Mouse (Mus musculus) B cell, adult 2 months (primary cell): ENCODE data around the gene Ngrn.
A peak's percentile ranks its signal among the peaks of the same experiment; 100 is the strongest.

Experiments used
- DNase-seq, 2 experiments: peaks; one replicate each; pipeline ENCODE4 v3.0.0; 2022

Gene Ngrn

GRCm38 (mm10) chr7:80260625-80261371 lies at the start of gene Ngrn:
Gene Ngrn (plus strand): TSS chr7:80261215.
- DNase-seq, result peak; percentile 81 to 83

- DNase-seq, result no peak
These were observed 47.4 kb upstream of the Ngrn start for GRCm38 (mm10) chr7:80213604-80214003.

- peak; percentile 46 to 47 for DNase-seq
These were observed 46.6 kb upstream of the Ngrn start for GRCm38 (mm10) chr7:80214459-80214858.

- DNase-seq, result peak; percentile 90 to 91
These were observed 45.6 kb upstream of the Ngrn start for GRCm38 (mm10) chr7:80215398-80215797.

- no peak for DNase-seq
These were observed 44.4 kb upstream of the Ngrn start for GRCm38 (mm10) chr7:80216566-80216965.

GRCm38 (mm10) chr7:80218666-80219065 lies 42.3 kb upstream of the Ngrn start:
- DNase-seq, result no peak

GRCm38 (mm10) chr7:80220237-80220797 lies 40.7 kb upstream of the Ngrn start:
- no peak for DNase-seq

GRCm38 (mm10) chr7:80221179-80221750 lies 39.8 kb upstream of the Ngrn start:
- DNase-seq, result no peak

GRCm38 (mm10) chr7:80227065-80227464 lies 34.0 kb upstream of the Ngrn start:
- DNase-seq, result no peak

GRCm38 (mm10) chr7:80230196-80230595 lies 30.8 kb upstream of the Ngrn start:
- peak; percentile 36 to 43 for DNase-seq

- DNase-seq, result no peak
These were observed 29.0 kb upstream of the Ngrn start for GRCm38 (mm10) chr7:80231971-80232488.

GRCm38 (mm10) chr7:80232489-80233029 lies 28.5 kb upstream of the Ngrn start, which contains the start of the genes Cib1 and Gdpgp1:
Gene Cib1 (minus strand): TSS chr7:80232813.
Gene Gdpgp1 (plus strand): TSS chr7:80232865.
- peak; percentile 98 to 99 for DNase-seq

- DNase-seq, result no peak
These were observed 27.2 kb upstream of the Ngrn start for GRCm38 (mm10) chr7:80233799-80234198.

DNA sequence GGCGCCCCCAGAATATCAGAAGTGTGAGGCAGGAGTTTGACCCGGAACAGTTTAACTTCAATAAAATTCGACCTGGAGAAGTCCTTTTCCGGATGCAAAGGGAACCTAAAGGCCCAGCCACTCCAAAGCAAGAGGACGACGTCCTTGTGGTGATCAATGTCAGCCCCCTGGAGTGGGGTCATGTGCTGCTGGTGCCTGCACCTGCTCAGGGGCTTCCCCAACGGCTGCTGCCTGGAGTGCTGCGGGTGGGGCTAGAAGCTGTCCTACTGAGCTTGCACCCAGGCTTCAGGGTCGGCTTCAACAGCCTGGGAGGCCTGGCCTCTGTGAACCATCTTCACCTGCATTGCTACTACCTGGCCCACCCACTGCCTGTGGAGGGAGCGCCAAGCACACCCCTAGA lies 22.5 kb upstream of the Ngrn start:
- DNase-seq, result no peak

DNA sequence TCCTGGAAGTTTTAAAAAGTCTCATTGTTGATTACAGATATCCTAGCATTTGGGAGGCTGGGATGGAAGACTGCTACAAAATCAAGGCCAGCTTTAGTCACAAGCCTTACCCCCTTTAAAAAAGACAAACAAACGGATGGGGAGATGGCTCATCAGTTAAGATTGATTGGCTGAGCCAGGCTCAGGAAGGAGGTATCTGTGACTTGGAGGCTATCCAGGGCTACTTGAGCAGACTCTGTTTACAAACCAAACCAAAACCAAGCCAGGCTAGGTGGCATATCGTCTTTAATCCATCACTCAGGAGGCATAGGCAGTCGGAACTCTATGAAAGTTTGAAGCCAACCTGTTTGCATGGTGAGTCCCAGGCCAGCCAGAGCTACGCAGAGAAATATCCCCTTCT lies 19.4 kb upstream of the Ngrn start:
- DNase-seq, result no peak

- no peak for DNase-seq
These were observed 16.2 kb upstream of the Ngrn start for GRCm38 (mm10) chr7:80244851-80245250.

DNA sequence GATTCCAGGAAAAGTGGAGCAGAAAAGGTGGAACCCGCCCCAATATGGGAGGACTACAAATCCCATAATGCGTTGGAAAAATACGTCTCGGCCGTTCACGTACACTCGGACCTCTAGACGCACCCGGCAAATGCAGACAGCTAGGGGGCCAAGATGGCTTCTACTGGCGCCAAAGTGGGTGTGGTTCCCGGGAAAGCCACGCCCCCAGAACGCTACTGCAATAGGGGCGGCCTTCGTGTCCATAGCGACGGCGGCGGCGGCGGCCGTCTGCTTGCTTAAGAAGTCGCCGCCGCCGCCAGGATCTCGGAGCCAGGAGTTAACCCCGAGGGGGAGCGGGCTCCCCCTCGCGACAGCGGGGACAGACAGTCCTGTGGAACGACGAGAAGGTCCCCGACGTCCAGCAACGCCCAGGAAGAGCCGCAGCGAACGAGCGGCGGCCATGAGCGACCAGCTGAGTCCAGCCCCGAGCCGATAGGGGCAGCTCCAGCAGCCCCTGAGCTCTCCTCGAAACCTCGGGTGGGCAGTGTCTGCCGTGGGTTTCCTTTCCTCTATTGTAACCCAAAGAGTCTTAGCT lies 14.8 kb upstream of the Ngrn start, which contains the start of gene Ttll13:
Ttll13 (plus strand) TSS at position 229 of the 574 bp plus-strand sequence.
- DNase-seq, result peak; percentile 96 to 97

- no peak for DNase-seq
These were observed 14.2 kb upstream of the Ngrn start for GRCm38 (mm10) chr7:80246859-80247258.

- no peak for DNase-seq
These were observed 8.6 kb upstream of the Ngrn start for GRCm38 (mm10) chr7:80252437-80252836.

GRCm38 (mm10) chr7:80252886-80253285 lies 8.1 kb upstream of the Ngrn start:
- no peak for DNase-seq

GRCm38 (mm10) chr7:80255981-80256380 lies 5.0 kb upstream of the Ngrn start:
- peak; percentile 33 to 35 for DNase-seq

DNA sequence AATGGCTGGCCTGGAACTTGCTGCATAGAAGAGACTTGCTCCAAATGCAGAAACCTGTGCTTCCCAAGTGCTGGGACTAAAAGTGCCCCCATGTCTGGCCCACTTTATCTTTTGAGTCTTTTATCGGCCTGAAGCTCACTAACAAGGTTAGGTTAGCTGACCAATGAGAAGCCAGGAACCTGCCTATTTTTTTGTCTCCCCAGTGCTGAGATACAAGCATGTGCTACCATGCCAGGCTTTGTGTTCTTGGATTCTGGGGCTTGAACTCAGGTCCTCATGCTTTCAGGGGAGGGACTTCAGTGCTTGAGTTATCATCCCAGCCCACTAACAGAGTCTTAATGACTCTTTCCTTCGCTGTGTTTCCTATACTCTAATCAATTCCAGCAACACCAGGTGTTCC lies 3.3 kb upstream of the Ngrn start:
- DNase-seq, result no peak

GRCm38 (mm10) chr7:80261372-80261990 lies 466 bp downstream of the Ngrn start:
- DNase-seq, result no peak
